Mouse (Mus musculus): ENCODE data around the gene Rgn.

The Rgn gene

DNA sequence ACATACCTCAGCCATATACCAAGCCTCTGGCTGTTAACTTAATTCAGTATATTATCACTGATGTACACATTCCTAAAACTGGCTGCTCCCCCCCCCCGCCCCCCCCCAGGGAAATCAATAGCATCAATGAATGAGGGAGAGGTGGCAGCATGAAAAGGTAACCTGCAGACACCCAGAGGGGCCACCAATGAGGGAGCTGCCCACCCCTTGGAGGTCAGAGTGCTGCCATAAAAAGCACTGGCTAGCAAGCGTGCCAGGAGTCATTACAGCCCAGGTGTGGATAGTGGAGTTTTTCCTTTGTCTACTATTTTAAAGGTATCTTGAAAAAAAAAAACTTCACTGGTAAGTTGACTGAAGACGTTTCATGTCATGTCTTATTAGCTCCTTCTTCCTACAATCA lies at the start of gene Rgn:
Gene Rgn (plus strand): TSS at position 256 of the 400 bp plus-strand sequence.
- DNase-seq (ENCODE audit: low spot score in 2 of 2), result no peak

DNA sequence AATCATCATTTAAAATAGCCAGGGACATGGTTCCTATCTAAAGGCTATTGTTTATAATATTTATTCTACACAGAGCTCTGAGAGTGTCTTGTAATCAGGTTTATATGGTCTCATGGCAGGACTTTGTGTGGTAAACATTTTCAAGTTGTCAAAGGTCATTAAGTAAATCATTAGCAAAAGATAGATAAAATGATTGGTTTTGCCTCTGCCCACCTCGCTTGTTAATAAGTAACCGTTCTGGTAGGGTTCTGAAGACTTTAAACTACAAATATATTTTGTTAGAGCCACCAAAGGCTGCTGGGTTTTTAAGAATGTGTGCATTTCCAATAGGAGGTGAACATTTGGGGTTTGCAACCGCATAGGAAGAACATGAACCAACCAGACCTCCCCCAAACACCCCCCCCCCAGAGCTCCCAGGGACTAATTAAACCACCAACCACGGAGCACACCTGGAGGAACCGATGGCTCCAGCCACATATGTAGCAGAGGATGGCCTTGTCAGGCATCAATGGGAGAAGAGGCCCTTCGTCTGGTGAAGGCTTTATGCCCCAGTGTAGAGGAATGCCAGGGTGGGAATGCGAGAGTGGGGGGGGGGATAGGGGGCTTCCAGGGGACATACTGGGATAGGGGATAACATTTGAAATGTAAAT lies 29.2 kb upstream of the Rgn start:
- no peak for DNase-seq (ENCODE audit: low spot score in 2 of 2)

DNA sequence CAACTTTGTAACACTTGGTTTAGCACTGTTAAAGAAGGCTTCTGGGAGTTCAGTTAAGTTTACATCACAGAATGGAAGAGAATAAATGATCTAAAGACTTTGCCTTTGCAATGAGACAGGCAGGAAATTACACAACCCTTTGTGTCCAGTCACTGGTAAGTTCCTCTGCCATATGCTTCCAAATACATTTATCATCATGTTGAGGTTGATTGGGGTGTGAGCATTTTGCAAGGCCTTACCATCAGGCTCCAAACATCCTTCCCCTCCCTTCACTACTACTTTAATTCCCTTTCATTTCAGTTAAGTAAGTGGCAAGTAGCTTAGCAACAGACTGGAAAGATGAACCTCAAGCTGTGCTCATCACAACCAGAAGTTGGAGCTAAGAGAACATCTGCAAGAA lies 28.0 kb upstream of the Rgn start:
- DNase-seq (ENCODE audit: low spot score in 2 of 2), result no peak

DNA sequence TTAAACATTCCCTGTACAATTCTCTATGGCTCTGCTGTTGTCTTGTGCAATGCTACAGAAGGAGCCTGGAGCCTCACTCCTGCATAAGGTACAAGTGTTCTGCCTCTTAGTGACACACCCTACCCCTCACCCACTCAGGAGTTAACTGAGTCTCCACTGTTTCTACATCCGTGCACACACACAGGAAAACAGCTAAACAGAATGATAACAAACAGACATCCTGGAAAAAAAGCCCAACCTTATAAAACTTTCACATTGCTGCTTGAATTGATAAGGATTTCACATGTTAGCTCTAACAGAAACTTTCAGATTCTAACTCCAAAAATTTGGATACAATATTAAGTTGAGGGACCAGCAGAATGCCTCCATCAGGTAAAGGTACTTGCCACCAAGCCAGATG lies 17.0 kb upstream of the Rgn start:
- no peak for DNase-seq (ENCODE audit: low spot score in 2 of 2)

DNA sequence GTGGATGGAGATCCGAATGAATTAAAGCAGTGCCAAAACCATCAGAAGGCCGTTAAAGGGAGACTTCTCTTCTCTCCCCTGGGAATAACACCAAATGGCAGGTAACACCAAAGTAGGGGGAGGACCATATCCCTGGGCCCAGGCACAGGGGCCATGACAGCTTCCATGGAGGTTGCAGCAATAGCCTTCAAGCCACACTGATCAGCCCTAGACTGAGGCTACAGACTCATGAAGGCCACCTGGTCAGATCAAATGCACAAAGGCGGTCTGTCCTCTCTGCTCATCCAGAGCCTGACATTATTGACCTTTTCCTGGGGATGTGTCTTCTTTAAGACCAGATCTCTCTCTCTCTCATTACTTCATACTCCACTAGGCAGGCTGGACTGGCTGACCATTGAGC lies 5.7 kb upstream of the Rgn start:
- no peak for DNase-seq (ENCODE audit: low spot score in 2 of 2)

DNA sequence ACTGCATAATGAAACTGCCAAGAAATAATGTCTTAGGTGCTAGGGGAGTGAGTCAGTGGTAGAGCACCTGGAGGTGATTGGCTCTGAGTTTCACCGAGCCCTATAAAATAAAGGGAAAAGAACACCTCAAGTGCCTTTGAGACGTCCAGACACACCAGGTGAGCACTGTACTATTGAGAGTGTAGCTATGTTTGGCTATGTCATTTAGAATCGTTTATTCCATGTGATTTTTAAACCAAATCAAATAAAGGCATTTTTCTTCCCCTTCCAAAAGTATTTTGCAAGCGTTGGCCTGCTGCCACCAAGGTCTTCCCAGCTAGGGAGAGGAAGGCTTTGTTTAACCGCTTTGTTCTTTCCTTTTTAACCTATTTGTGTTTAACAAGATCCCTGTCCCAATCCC lies 2.0 kb upstream of the Rgn start:
- no peak for DNase-seq (ENCODE audit: low spot score in 2 of 2)

DNA sequence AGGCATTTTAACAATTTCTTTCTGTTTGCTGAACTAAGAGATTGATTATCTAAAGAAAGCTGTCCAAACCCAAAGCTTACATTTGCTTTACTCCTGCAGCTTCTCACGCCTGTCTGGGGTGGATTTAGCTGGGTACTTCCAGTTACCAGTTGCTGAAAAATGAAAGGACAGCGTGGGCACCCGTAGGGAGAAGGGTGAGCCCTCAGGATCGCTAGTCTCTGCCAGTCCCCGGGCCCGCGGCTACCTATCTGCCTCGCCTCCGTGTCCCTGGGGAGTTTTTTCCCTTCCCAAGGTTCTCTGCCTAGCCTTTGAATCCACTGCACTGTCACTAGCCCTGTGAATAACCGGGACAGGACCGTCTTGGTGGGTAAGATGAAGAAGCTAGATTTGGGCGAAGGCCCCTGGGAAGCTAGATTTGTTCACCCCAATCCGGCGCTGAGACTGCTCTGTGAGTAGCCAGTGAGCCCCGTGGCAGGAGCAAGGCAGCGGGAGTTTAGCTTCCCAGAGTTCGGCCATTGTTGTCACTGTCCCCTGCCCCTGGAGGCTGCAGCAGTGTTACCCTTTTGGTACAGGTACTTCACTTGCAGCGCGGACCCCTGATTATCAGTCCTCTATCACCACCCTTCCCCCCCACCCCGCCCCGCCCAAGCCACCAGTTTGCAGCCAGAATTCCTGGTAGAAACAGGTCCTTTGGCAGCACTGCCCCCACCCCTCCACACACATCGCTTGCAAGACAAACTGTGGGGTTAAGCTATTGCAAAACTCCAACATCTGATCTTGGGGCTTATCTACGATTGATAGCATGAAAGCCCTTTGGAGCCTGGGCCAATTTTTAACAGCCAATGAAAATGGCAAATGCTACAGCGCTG lies 1.3 kb upstream of the Rgn start:
- no peak for DNase-seq (ENCODE audit: low spot score in 2 of 2)

DNA sequence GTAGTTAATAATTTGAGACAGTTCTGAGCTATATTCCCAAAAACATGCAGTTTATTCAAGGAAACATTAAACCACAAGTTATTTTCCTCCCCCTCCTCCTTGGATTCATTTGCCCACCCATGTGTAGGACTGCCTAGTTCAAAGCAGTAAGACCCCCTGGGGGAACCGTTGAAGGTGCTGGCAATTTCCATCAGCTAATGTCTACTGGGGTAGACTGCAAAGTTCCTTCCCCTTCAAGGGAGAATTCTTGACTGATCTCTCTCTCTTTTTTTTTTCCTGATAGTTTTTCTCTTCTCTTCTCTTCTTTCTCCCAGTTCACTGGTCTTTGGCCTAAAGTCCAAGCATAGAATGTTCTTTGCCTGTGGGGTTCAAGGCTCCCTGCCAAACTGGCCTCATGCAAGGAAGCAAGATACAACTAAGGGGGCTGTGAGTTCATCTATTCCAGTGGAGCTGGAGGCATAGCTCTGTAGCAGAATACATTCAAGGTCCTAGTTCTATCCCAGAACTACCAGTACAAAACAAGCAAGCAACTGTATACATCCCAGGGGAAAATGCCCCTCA lies 627 bp upstream of the Rgn start:
- no peak for DNase-seq (ENCODE audit: low spot score in 2 of 2)

DNA sequence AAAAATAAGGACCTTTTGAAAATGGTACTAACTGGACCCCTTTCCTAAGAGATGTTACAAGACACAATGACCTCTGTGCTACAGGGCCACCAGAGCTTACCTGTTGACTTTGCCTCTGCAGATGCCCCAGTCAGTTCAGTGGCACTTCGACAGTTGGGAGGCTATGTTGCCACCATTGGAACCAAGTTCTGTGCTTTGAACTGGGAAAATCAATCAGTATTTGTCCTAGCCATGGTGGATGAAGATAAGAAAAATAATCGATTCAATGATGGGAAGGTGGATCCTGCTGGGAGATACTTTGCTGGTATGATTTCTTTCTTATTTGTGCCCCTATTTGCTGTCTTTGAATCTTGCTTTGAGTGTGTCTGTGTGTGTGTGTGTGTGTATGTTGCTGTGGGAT lies 2.6 kb downstream of the Rgn start:
- no peak for DNase-seq (ENCODE audit: low spot score in 2 of 2)

DNA sequence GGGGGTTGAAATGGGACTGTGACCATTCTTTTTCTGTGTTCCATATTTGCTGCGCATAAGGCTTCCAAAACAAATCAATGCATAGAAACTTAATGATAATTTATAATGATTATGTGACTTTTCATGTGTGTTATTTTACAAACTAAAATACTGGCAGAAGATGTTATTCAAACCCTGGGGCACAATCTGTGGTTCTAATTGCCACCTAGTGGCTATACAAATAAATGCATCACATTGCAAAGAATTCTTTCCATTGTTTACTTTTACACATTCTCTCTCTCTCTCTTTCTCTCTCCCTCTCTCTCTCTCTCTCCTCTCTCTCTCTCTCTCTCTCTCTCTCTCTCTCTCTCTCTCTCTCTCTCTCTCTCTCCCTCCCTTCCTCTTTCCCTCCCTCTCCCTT lies 12.3 kb downstream of the Rgn start:
- DNase-seq (ENCODE audit: low spot score in 2 of 2), result no peak

DNA sequence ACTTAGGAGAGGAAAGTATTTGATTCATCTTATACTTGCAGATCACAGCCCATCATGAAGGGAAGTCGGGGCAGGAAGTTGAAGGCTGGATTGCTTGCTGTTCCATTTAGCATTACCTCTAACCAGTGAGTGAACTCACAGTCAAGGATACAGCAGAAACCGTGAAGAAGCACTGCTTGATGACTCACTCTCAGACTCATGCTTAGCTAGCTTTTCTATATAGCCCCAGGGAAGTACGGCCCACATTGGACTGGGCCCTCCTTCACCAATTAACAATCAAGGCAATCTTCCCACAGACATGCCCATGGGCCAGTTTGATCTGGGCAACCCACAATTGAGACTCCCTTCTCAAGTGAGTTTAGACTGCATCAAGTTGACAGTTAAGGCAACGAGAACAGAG lies 14.4 kb downstream of the Rgn start:
- no peak for DNase-seq (ENCODE audit: low spot score in 2 of 2)

DNA sequence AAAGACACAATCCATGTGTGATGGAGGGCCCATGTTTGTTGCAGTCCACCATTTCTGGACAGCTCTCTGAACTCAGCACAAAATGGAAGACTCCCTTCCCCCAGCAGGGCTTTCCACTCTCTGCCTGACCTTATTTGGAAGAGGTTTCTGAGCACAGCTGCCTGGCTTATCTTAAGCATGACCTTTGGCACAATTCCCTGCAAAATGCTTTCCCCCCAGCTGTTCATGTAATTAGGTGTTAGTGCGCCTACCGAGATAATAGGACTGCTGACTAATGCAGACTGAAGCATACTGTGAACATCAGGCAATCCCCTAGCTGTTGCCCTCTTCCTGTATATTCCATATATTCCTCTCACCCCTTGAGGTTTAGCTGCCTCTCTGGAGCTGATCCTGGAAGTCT lies 21.4 kb downstream of the Rgn start:
- no peak for DNase-seq (ENCODE audit: low spot score in 2 of 2)

DNA sequence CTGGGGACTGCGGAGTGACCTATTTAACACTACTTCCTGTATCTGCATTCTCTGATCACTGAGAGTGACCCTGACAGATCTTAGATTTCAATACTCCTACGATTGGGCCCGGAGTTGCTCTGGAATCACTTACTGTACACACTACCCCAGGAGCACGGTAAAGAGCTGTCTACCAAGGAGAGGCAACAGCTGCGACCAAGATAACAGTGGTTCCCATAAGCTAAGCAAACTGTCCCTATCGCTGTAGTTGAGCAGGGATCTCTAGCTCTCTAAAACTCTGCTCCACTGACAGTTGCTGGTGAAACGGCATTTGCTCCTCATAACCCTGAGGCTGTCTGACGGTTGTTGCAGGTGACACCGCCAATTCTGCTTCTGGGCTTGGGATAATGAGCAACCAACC lies 23.1 kb downstream of the Rgn start:
- DNase-seq (ENCODE audit: low spot score in 2 of 2), result no peak

DNA sequence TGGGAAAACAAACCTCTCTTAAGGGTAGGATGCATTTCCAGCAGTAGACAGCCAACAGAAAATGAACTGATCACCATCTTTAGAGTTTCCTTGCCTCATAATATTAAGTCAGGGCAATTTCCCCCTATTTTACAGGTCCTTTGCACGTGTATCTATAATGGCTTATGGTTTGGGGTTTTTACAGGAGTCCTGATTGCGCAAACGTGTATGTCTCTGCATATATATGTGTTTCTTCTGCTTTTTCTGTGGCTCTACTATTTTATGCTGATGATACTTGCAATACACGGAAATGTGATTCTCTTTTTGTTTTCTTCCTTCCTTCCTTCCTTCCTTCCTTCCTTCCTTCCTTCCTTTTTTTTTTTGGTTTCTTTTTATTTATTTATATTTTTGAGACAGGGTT lies 24.3 kb downstream of the Rgn start:
- no peak for DNase-seq (ENCODE audit: low spot score in 2 of 2)

DNA sequence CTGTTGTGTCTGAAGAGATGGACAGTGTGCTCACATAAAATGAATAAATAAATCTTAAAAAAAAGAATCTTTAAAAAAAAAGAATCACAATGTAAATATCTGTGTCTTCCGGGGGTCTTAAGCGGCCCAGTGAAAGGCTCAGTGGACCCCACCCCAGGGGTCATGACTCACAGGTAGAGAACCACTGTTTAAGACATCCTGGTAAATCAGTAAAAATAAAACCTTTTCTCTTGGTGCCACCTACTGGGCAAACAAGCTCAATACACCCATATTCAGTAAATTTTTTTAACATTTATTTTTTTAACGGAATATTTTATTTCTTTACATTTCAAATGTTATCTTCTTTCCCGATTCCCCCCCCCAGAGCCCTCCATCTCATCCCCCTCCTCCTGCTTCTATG lies 38.4 kb downstream of the Rgn start:
- no peak for DNase-seq (ENCODE audit: low spot score in 2 of 2)

DNA sequence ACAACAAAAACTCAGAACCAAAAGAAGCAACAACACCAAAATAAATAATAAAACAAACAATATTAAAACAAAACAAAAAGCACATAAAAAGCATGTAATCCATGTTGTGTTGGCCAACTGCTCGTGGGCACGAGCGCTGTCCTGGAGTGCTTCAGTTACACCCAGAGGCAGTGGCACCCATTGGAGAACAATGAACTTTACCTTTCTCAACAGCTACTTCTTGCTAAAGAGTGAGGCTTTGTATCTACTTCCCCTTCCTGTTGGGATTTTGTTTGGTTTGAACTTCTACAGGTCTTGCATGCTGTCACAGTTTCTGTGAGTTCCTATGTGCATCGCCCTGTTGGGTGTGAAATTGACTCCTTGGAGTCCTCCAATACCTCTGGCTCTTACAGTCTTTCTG lies 58.9 kb downstream of the Rgn start:
- no peak for DNase-seq (ENCODE audit: low spot score in 2 of 2)
